Mouse (Mus musculus): ENCODE measurements around the gene Olfr390.

Olfr390 gene

GRCm38 (mm10) chr11:73782664-73783063, at the start of gene Olfr390:
Gene Olfr390, plus strand, starts transcription at chr11:73782964.
- no peak for DNase-seq

- no peak for DNase-seq
Observed at GRCm38 (mm10) chr11:73759115-73759514, 23.6 kb upstream of the Olfr390 start.

GRCm38 (mm10) chr11:73780613-73781012, 2.2 kb upstream of the Olfr390 start, which contains the start of gene Olfr389:
Gene Olfr389, minus strand, starts transcription at chr11:73780713.
- no peak for DNase-seq

- DNase-seq: no peak
Observed at GRCm38 (mm10) chr11:73802952-73803351, 20.2 kb downstream of the Olfr390 start, which contains the start of gene Olfr391-ps. Gene Olfr391-ps, minus strand, starts transcription at chr11:73803052.

GRCm38 (mm10) chr11:73816949-73817348, 34.2 kb downstream of the Olfr390 start, which contains the start of gene Olfr392:
Gene Olfr392, minus strand, starts transcription at chr11:73817049.
- no peak for DNase-seq

Data from right cerebral cortex, postnatal 25 days (tissue).